Mouse (Mus musculus): ENCODE data around the gene Ikzf5. TPM values are rescaled to one million over a fixed set of nuclear protein-coding genes. Genes with fewer than 3 reads are reported as not detected.

The Ikzf5 gene
- 22.4 TPM for polyA plus RNA-seq (2017; shearing (Covaris generic))

DNA sequence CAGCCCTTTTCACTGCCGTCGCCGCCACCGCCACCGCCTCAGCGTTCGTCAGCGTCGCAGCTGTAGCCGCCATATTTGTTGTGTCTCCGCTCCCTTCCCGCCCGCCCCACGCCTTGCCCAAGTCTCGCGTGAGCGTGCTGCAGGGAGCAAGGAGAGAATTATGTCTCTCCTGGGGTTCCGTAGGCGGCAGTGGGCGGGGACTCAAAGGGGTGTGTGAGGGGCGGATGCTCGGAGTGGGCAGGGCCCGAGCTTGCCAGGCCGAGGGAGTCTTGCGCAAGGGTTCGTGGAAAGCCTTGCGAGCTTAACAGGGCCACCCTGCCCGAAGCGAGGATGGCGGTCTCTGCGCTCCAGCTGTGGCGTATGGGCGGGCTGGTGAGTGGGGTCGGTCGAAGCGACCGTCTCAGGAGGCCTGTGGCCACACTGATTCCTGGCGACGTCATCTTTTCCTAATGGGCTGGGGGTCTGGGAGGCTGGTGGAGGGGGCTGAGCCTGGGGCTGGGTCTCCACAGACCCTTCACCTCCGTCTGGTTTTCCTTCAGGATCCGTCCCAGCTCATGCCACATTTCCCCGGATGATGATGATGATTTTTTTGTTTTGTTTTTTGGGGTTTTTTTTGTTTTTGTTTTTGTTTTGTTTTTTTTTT lies at the start of gene Ikzf5, which contains the start of gene Acadsb:
TSS of gene Ikzf5 (minus strand) at position 106 of the 643 bp plus-strand sequence.
TSS of gene Acadsb (plus strand) at position 186 of the 643 bp plus-strand sequence.

DNA sequence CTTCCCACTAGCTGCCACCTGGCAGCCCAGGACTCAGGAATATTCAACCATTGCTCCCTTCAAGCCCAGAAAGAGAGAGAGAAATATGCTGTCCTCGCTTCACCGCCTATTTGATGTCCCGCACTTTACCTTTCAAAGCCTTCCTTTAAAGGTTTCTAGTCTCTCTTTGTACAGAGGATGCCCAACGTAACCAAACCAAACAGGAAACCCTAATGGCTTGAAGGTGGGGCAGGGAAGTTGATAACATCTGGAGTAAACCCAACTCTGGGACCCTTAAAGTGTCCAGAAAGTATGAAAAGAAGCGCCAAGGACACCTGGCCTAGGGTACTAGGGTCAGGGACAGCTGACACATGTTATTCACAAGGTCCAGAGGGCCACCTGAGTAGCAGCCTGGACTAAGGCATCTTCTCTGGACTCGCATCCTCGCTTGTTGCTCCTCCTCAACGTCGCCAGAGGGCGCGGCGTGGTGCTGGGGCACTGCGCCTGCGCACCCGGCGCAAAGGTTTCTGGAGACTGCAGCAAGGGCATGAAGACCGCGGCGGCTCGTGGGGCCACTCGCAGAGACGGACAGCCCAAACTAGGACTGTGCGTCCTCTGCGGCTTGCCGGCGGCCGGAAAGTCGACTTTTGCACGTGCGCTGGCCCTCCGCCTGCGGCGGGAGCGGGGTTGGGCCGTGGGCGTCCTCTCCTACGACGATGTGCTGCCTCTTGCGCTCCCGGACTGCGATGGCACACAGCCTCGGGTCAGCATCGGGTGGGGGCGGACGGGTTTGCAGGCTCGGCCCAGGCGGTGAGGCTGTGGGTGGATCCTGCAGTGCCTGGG lies 39.5 kb downstream of the Ikzf5 start, which contains the start of gene Pstk:
TSS of gene Pstk (plus strand) at position 494 of the 822 bp plus-strand sequence.

DNA sequence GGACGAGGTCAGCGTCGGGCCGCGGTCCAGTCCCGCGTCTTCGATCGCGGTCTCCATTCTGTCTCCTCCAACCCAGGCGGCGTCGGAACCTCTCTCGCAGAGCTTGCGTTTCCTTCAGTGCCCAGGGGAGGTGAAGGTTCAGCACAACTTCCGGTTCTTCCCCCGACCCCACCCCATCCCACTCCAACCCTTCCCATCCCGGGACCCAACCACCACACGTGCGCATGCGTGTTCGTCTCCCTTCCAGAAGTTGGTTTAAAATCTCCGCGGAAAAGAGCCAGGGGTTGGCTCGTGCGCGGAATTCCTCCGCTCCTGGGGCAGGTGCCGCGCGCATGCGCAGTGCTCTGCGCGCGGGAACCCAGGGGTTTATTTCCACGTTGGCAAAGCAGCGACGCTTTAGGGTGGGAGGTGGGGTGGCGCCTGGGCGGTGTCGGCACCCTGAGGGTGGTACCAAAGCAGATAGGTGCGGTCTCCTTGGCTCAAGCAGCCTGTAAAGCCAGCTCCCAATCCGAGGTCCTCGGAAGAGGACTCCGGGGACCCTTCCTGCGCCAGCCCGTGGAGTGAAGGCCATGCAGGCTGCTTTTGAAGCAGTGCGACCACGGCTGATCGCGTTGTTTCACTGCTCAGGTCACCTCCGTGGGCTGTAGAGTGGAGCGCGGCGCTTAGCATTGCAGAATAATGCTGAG lies 47.6 kb downstream of the Ikzf5 start, which contains the start of gene 2310057M21Rik:
TSS of gene 2310057M21Rik (minus strand) at position 145 of the 686 bp plus-strand sequence.

Other genes starting within 250 kb of the Ikzf5 start
- 0.07 TPM for gene 5430419D17Rik, start 236.1 kb downstream of the Ikzf5 start, polyA plus RNA-seq (2017; shearing (Covaris generic))
- not detected for gene Cuzd1, start 88.2 kb downstream of the Ikzf5 start, polyA plus RNA-seq (2017; shearing (Covaris generic))
- not detected for gene Fam24b, start 81.0 kb downstream of the Ikzf5 start, polyA plus RNA-seq (2017; shearing (Covaris generic))
- gene Fam24a, start 76.7 kb downstream of the Ikzf5 start, polyA plus RNA-seq (2017; shearing (Covaris generic)) = not detected
- 24.4 TPM for gene 2310057M21Rik, start 47.8 kb downstream of the Ikzf5 start, polyA plus RNA-seq (2017; shearing (Covaris generic))
- 46.3 TPM for gene Pstk, start 39.4 kb downstream of the Ikzf5 start, polyA plus RNA-seq (2017; shearing (Covaris generic))
- gene Acadsb, start 80 bp upstream of the Ikzf5 start, polyA plus RNA-seq (2017; shearing (Covaris generic)) = 49.8 TPM
- gene Hmx3, start 132.3 kb upstream of the Ikzf5 start, polyA plus RNA-seq (2017; shearing (Covaris generic)) = not detected
- gene Hmx2, start 138.3 kb upstream of the Ikzf5 start, polyA plus RNA-seq (2017; shearing (Covaris generic)) = 0.13 TPM
- gene Bub3, start 149.7 kb upstream of the Ikzf5 start, polyA plus RNA-seq (2017; shearing (Covaris generic)) = 148 TPM

All from CD4-positive, CD25-positive, alpha-beta regulatory T cell (primary cell).